Mouse (Mus musculus) heart, adult 2 months (tissue): Measurements from ENCODE around the gene Dtl. TPM values are rescaled to one million over a fixed set of nuclear protein-coding genes. Genes with fewer than 3 reads are reported as not detected.

Experiments
- DNase-seq, 2 experiments: peaks; one replicate each; pipeline ENCODE4 v3.0.0; 2021
- H3K27ac ChIP-seq: fragments of 200-600 bp; 2 replicates; pipeline ENCODE4 v1.8.1; 2022
- H3K27me3 ChIP-seq: fragments of 200-500 bp; 2 replicates; pipeline ENCODE4 v1.6.1; 2012; ENCODE audit warnings: mild to moderate bottlenecking, low read length, inconsistent platforms, mixed read lengths; ENCODE audit not compliant: control insufficient read depth, insufficient read depth
- H3K36me3 ChIP-seq: fragments of 200-500 bp; 2 replicates; pipeline ENCODE4 v1.6.1; 2012; ENCODE audit warnings: low read length, inconsistent platforms; ENCODE audit not compliant: control insufficient read depth, insufficient read depth
- H3K4me1 ChIP-seq: fragments of 200-500 bp; 2 replicates; pipeline ENCODE4 v1.6.1; 2011; ENCODE audit warnings: low read length; ENCODE audit not compliant: control insufficient read depth, insufficient read depth
- H3K4me3 ChIP-seq: fragments of 200-600 bp; 2 replicates; pipeline ENCODE4 v1.8.1; 2022
- H3K79me2 ChIP-seq: fragments of 200-500 bp; replicated peaks from 2 replicates; pipeline ENCODE4 v1.6.1; 2012; ENCODE audit warnings: mild to moderate bottlenecking, inconsistent platforms, low read length, moderate library complexity, mixed read lengths; ENCODE audit not compliant: control insufficient read depth, insufficient read depth
- H3K9ac ChIP-seq: fragments of 200-500 bp; 2 replicates; pipeline ENCODE4 v1.6.1; 2012; ENCODE audit warnings: low read depth, mild to moderate bottlenecking, control low read depth, inconsistent platforms, low read length, mixed read lengths
- CTCF ChIP-seq: fragments of 200-600 bp; IDR thresholded peaks from 2 replicates; pipeline ENCODE4 v1.8.1; 2022; ENCODE audit warnings: antibody characterized with exemption, mild to moderate bottlenecking, moderate library complexity
- EP300 ChIP-seq: fragments of 200-500 bp; IDR thresholded peaks from 2 replicates; pipeline ENCODE4 v1.6.1; 2011; ENCODE audit warnings: low read depth, low read length, control low read depth; ENCODE audit not compliant: insufficient read depth
- POLR2A ChIP-seq: fragments of 200-500 bp; IDR thresholded peaks from 2 replicates; pipeline ENCODE4 v1.6.1; 2011; ENCODE audit warnings: mild to moderate bottlenecking, low read depth, low read length, control low read depth; ENCODE audit not compliant: insufficient read depth
- WGBS: fragments of 180-500 bp; shearing (Covaris S2); methylation state at CpG from one replicate; pipeline ENCODE4 v1.1.7; 2018; 5-methylcytosine and 5-hydroxymethylcytosine counted together
- intact Hi-C: fragments of 180-260 bp; cut with DNase I; formaldehyde crosslinking; loops from one replicate; pipeline ENCODE4 v1.15.1; 2025
- polyA plus RNA-seq: library from polyadenylated mRNA; depleted of rRNA; stranded (reverse); fragments of >200 nt; gene quantifications from 2 replicates; pipeline ENCODE4 v1.2.3, GENCODE M21; 2012
- total RNA-seq, 2 experiments: library from RNA; stranded (reverse); gene quantifications; 2 replicates each; pipeline ENCODE4 v1.2.3; 2021

Dtl gene
- total and polyA plus RNA-seq, 3 experiments: 0.06 to 0.27 (median 0.16) TPM

DNA sequence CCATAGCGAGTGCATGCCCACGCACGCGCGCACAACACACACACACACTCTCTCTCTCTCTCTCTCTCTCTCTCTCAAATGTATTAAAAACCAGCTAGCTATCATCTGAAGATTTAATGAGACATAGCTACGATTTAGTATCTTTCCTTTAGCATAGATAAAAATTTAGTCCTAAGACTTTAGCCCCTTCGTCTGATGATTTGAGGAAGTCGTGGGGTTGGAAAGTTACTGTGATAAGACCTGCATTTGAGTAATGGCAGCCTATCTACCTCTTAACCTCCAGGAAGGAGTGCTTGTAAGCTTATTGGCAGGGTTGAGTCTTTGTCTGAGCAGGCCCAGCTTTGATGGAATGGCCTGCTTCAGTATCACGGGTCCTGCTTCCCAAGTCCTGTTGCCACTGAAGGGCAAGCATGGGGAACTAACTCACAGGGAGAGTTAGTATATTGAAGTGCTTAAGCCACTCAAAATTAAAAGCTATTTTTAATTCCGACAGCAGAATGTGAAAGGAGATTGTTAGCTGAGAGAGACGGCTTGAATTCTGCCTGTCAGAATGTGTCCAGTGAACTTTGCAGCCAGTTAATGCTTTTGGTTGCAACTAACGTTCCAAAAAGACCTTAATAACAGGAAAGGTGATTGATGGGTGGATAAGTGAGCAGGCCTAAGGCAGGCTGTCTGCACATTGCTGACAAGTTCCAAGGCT is 42.9 kb upstream of the Dtl start:
- no peaks in the 10 kb centered on the region for H3K36me3 ChIP-seq
- no peak for DNase-seq
- no peak overlapping the region; the same call in 1 of the 2 replicates for H3K27ac ChIP-seq

DNA sequence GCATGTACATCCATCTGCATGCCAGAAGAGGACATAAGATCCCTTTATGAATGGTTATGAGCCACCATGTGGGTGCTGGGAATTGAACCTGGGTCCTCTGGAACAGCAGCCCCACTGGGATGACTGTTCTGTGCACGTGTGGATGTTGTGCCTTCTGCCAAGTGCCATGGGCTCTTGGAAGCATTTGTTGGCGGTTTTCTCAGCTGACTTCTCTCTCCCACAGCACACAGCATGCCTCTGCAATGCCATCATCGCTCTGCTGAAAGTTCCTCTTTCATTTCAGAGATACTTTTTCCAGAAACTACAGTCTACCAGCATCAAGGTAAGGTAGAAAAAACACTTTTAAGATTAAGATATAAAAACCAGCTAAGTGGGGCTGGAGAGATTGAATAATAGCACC is 42.2 kb upstream of the Dtl start:
- Histone ChIP-seq H3K27me3 (no peaks in the 10 kb centered on the region), H3K9ac (no peak overlapping the region), H3K36me3 (no peaks in the 10 kb centered on the region), H3K4me1 (no peaks in the 10 kb centered on the region), H3K27ac (no peak overlapping the region), H3K79me2 (no peaks in the 10 kb centered on the region), H3K4me3 (no peak overlapping the region)
- intact Hi-C loops: no loop called here
- DNase-seq: no peak
- WGBS: 76% methylated on average over 3 of the region's 3 CpGs
- TF ChIP-seq EP300 (no peak), CTCF (no peak), POLR2A (no peak)

More for the DNA sequence above, 42.9 kb upstream of the Dtl start:
- TF ChIP-seq EP300 (no peak), POLR2A (no peak), CTCF (no peak)
- WGBS: 71% methylated on average over 12 of the region's 12 CpGs
- Histone ChIP-seq H3K9ac (no peak overlapping the region), H3K4me3 (no peak overlapping the region), H3K79me2 (no peaks in the 10 kb centered on the region), H3K27me3 (no peaks in the 10 kb centered on the region), H3K4me1 (no peaks in the 10 kb centered on the region)
- intact Hi-C loops: no loop called here

DNA sequence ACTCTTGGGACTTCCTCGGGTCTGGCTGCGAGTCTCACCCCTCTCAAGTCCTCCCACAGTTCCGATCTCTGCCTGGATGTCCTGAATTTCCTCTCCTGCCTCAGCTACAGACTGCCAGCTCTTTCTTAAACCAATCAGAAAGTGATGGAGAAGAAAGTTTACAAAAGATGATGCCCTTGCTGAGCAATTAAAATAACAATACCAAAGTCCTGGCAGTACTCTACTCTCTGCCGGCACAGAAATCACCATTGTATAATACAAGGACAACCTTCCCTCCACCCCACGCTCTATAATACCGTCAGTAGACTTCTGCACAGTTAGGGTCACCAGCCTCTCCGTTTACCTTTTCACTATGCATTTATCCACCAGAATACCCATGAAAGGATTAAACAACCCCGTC is 40.9 kb upstream of the Dtl start:
- intact Hi-C loops: no loop called here
- no peak for DNase-seq
- Histone ChIP-seq H3K36me3 (no peaks in the 10 kb centered on the region), H3K79me2 (no peaks in the 10 kb centered on the region), H3K27me3 (no peaks in the 10 kb centered on the region), H3K9ac (no peak overlapping the region), H3K4me1 (no peaks in the 10 kb centered on the region), H3K27ac (no peak overlapping the region), H3K4me3 (no peak overlapping the region)
- no peak for TF ChIP-seq CTCF
- TF ChIP-seq EP300: no peak
- no peak for TF ChIP-seq POLR2A
- WGBS: 95% methylated on average over 8 of the region's 8 CpGs

DNA sequence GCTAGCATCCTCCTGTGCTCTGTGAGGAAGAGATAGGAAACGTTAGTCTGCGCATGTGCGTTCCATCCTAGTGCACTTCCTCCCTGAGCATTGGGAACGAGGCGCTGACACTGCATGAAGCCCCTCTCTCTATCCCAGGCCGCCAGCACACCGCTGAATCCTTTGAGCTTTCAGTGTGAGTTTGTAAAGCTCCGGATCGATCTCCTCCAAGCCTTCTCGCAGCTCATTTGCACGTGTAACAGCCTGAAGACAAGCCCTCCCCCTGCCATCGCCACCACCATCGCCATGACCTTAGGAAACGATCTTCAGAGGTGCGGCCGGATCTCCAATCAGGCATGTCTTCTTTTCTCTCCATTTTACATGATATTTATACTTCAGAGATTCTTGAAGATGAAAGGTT is 37.5 kb upstream of the Dtl start:
- Histone ChIP-seq H3K4me1 (no peaks in the 10 kb centered on the region), H3K27me3 (no peaks in the 10 kb centered on the region), H3K9ac (no peak overlapping the region), H3K79me2 (no peaks in the 10 kb centered on the region), H3K36me3 (no peaks in the 10 kb centered on the region), H3K4me3 (no peak overlapping the region), H3K27ac (no peak overlapping the region)
- no peak for DNase-seq
- intact Hi-C loops: no loop called here
- TF ChIP-seq POLR2A: no peak
- TF ChIP-seq CTCF: no peak
- no peak for TF ChIP-seq EP300
- WGBS: 85% methylated on average over 16 of the region's 16 CpGs

DNA sequence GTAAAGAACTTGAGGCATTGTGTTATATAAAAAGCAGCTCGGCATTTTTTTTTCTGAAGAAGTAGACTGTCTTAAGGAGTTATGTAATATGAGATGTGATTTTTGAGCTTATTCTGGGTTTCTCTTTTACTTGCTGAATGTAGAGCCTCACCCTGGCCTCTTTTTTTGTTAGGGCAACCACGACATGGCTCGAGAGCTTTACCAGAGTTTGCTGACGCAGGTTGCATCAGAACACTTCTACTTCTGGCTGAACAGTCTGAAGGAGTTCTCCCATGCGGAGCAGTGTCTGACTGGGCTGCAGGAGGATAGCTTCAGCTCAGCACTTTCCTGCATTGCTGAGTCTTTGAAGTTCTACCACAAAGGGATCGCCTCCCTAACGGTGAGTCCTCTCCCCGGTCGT is 36.3 kb upstream of the Dtl start:
- intact Hi-C loops: no loop called here
- H3K79me2 ChIP-seq: no peaks in the 10 kb centered on the region
- DNase-seq: no peak
- no peak overlapping the region for H3K27ac ChIP-seq
- WGBS: 89% methylated on average over 9 of the region's 9 CpGs
- no peaks in the 10 kb centered on the region for H3K4me1 ChIP-seq
- no peak for TF ChIP-seq EP300
- no peaks in the 10 kb centered on the region for H3K27me3 ChIP-seq
- no peak overlapping the region for H3K4me3 ChIP-seq
- H3K36me3 ChIP-seq: no peaks in the 10 kb centered on the region
- H3K9ac ChIP-seq: no peak overlapping the region

DNA sequence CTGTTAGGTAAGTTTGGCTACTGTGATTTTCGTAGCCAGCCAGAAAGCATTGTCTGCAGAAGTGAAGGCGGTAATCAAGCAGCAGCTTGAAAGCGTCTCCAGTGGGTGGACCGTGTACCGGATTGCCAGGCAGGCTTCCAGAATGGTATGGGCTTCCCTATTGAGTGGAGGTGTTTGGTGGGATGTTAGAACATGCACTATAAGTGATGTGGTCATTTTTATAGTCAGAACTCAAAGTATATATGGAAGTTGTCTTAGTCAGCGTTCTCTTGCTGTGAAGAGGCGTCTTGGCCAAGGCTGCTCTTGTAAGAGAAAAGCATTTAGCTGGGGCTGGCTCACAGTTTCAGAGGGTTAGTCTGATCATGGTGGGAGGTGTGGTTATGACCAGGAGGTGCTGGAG is 35.0 kb upstream of the Dtl start:
- Histone ChIP-seq H3K4me1 (no peaks in the 10 kb centered on the region), H3K27ac (no peak overlapping the region), H3K9ac (no peak overlapping the region), H3K79me2 (no peaks in the 10 kb centered on the region), H3K4me3 (no peak overlapping the region), H3K36me3 (no peaks in the 10 kb centered on the region), H3K27me3 (no peaks in the 10 kb centered on the region)
- intact Hi-C loops: no loop called here
- no peak for DNase-seq
- TF ChIP-seq POLR2A: no peak
- TF ChIP-seq CTCF: no peak
- TF ChIP-seq EP300: no peak
- WGBS: 94% methylated on average over 7 of the region's 7 CpGs
